Mouse (Mus musculus): Measurements from ENCODE around the gene Xab2. TPM values are rescaled to one million over a fixed set of nuclear protein-coding genes. Genes with fewer than 3 reads are reported as not detected.
A peak's percentile ranks its signal among the peaks of the same experiment; 100 is the strongest.
"Not testable (repeated sequence)": the region's sequence is repeated elsewhere in the genome, so short reads cannot be mapped to it uniquely, and the experiment has no call there.

Xab2 gene
- total RNA-seq, 2 experiments from 2014 or later, result 10.7 to 11.2 TPM

DNA sequence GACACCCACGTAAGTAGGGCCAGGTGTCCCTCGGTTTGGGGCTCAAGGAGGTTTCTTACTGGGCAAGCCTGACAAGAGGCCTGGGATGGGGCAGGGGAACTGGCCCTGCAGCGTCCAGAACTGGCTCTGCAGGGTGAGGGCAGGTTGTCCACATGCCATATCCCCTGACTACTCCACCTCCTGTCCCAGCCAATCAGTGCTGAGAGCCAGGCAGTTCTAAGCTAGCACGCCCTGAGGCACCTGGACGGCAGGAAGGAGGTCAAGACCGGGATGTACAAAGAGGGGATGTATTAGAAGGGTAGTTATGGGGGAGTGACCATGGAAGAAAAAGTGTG, 11.3 kb downstream of the Xab2 start:
- no peak for DNase-seq (ENCODE audit: low spot score)

DNA sequence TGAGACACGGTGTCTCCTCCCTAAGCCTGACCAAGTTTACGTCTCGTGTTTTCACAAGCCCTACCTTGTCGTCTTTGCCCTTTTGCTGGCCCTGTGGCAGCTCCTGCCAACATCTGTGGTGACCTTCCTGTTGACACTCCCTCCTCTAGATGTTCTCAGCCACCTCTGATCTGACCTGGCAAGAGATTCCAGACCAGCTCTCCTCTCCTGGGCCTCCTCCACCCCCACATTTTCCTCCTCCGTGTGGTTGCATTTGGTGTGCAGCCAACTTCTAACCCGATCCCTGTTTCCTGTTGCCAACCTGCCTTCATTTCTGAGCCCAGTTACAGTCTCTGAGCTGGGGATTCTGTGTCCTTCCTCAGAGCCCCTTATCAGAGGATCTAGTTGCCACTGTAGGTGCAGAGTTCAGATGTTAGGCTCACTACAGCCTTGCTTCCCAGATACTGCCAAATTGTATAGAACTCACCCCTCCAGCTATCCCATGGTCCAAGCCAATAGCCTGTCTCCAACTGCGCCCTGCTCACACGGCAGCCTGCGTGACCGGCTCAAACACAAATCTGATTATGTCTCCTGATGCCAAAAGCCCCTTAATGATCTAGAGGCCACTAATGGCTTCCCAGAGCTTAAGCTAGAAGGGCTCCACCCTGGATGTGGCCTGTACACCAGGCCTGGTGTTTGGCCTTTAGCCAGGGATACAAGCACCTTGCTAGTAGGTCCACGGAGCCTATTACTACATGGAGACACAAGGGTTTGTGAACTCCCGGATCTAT, 11.9 kb downstream of the Xab2 start:
- DNase-seq (ENCODE audit: low spot score), result no peak

DNA sequence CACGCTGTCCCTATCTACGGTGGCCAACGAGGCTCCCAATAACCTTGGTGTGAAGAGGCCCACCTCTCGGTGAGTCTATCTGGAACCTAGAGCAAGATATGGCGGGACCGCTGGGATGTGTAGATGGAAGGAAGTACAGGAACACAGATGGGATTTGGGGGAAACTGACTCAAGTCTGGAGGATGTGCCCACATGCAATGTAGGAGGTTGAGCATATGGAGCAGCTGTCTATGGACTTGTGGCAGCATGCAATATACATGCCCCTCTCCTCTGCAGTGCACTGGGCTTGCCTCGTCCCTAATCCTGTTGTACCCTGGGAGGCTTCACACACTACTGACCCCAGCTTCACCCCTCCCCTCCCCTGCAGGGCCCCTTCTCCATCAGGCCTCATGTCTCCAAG, 13.3 kb downstream of the Xab2 start:
- no peak for DNase-seq (ENCODE audit: low spot score)

DNA sequence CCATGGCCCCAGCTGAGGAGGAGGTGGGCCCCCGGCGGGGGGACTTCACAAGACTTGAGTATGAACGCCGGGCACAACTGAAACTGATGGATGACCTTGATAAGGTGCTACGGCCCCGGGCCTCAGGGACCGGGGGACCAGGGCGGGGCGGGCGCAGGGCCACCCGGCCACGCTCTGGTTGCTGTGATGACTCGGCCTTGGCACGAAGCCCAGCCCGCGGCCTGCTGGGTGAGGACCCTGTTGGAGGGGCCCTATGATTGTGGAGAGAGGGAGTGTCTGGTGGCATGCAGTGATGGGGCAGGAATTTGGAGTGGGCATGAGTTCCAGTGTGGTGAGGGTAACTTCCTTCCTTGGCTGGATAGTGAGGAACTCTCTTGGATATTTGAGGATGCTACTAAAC, 14.5 kb downstream of the Xab2 start:
- no peak for DNase-seq (ENCODE audit: low spot score)

DNA sequence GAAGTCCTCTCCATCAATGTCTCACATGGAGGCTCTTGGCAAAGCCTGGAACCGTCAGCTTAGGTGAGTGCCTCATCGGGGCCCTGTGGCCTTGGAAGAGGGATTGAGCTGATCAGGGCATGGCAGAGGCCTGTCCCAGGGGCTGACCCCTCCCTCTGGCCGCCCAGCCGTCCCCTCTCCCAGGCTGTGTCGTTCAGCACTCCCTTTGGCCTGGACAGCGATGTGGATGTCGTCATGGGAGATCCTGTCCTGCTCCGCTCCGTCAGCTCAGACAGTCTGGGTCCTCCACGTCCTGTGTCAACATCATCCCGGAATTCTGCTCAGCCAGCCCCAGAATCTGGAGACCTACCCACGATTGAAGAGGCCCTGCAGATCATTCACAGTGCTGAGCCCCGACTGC, 17.7 kb downstream of the Xab2 start:
- DNase-seq (ENCODE audit: low spot score), result no peak

DNA sequence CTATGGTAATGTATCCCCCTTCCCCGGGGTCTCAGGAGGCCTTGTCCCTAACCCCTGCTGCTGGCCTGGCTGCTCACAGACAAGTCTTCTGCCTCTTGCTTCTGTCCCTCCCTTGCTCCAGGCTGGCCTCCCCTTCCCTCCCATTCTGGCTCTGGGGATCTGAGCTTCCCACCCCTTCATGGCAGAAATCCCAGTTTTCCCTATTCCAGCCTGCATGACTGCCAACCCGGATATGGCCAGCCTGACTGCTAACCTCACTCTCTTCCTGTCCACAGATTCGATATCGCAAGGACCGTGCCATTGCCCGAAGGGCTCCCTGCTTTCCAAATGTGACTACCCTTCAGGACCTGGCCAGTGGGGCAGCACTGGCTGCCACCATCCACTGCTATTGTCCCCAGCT, 20.7 kb downstream of the Xab2 start:
- peak; percentile 73 for DNase-seq (ENCODE audit: low spot score)

DNA sequence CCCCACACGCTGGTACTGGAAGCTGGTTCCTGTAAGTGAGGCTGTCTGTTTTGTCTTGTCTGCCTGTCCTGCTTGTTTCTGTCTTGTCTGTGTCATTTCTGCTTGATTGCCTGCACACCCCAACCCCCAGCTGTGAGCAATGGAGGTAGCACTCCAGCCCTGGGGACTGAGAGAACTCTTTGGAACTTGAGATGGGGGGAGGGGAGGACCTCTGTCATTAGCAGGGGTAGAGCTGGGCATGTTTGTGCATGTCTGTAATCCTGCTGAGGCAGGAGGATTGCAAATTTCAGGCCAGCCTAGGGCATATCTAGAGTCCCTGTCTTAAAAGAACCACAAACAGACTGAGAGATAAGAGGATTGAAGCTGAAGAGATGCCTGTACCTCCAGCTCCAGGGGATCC, 21.9 kb downstream of the Xab2 start:
- no peak for DNase-seq (ENCODE audit: low spot score)

DNA sequence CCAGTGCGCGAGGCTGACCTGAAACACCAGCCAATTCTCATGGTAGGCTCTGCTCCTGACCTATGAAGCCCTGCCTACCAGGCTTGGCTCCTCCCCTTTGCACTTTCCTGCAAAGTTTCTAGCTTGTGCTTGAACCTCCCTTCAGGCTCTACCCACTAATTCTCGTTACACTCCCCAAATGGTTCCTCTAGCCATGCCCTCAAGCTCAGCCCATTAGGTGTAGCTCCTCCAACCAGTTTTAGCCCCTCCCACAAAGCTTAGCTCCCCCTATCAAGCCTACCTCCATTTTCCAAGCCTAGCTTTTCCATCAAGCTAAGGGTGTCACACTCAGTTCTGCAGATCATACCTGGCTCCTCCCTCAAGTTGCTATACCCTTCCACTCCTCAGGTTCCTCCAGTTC, 23.1 kb downstream of the Xab2 start:
- DNase-seq (ENCODE audit: low spot score), result no peak

DNA sequence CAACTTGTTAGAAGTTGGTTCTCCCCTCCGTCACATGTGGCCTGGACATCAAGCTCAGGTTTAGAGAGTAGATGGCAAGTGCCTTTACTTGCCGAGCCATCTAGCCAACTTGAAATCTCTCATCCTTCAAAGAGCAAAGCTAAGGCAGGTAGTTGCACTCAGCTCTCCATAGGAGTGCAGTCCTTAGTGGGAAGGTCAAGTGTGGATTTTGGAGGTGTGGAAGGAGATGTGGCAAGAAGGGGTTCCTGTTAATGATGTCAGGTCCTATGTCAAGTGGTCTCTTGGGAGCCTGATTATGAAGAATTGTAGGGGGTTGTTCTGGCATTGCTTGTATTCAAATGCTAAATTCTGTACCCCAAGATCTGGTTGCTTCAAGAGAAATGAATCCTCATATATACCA, 26.6 kb downstream of the Xab2 start:
- no peak for DNase-seq (ENCODE audit: low spot score)

DNA sequence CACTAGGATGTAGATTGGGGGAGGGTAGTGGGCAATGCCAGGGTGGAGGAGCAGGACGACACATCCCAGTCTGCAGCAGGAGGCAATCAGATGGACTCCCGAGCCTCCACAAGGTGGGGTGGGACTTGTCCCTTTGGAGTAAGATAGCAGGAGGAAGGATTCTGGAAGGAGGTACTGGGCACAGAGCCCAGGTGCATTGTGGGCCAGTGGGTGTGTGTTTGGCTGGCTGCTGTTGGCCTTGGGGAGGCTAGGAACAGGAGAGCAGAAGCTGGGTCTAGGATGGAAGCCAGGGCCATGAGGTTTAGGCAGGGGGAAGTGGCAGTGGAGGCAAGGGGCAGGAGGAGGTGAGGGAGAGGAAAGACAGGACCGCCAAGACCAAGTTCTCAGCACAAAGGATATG, 27.6 kb downstream of the Xab2 start:
- DNase-seq (ENCODE audit: low spot score), result no peak

DNA sequence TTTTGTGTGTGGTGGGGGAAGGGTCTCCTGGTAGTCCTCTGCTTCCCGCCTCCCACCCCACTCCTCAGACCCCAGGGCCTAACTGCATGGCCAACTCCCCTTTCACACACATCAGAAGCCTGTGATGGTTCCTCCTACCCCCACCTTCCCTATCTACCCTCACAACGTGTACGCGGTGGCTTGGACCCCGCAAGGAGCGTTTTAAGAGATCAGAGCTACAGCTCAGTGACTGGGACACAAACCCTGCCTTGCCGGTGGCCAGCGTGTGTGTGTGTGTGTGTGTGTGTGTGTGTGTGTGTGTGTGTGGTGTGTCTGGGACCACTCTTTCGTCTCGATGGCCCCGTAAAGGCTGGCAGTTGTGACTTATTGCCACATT, 32.9 kb downstream of the Xab2 start:
- DNase-seq (ENCODE audit: low spot score), result no peak

DNA sequence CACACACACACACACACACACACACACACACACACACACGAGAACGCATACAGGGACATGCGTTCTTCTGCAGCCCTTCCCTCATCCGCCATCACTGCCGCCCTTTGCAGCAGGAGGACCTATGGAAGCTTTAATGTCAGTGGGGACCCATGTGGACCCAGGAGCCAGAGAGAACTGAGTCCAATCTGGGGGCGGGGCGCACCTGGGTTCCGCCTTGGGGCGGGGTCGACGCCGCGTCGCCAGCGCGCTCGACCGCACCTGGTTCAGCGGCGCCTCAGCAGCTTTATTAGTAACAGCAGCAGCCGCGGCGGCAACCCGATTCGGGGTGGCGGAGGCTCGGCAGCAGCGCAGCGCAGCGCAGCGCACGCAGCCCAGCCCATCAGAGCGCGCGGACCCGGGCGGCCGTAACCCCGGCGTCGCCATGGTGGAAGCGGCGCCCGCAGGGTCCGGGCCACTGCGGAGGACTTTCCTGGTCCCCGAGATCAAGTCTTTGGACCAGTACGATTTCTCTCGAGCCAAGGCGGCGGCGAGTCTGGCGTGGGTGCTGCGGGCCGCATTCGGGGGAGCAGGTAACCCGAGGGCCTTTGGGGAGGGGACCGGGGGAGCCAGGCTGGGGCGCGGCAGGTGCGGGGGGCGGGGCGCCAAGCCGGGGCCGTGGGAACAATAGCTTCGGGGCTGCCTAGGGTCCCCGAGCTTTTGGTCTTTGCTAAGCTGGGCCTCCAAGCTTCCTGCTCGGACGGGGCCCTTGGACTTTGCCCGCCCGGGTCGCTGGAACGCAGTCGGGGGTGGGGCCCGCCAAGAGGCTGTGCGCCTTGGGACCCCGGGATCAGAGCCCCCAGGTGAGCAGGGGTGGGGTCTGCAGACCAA, 33.5 kb downstream of the Xab2 start:
- DNase-seq (ENCODE audit: low spot score), result no peak

DNA sequence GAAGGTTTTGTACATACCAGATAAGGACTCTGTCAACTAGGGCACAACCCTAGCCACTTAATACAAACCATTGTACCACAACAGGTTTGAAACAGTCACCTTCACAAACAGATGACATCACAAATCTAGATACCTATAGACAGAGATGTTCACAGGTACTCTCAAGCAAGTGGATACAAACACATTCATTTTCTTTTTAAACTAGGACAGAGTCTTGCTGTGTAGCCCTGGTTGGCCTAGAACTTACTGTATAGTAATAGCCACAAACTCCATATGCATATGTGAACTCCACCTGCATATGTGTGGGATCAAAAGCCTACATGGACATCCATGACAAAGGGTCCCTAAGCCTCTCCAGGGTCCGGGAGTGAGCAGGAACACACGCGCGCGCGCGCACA, 34.1 kb downstream of the Xab2 start, which contains the start of gene Camsap3:
Gene Camsap3, plus strand, starts transcription at position 301 of the 398 bp plus-strand sequence.
- DNase-seq (ENCODE audit: low spot score), result no peak

DNA sequence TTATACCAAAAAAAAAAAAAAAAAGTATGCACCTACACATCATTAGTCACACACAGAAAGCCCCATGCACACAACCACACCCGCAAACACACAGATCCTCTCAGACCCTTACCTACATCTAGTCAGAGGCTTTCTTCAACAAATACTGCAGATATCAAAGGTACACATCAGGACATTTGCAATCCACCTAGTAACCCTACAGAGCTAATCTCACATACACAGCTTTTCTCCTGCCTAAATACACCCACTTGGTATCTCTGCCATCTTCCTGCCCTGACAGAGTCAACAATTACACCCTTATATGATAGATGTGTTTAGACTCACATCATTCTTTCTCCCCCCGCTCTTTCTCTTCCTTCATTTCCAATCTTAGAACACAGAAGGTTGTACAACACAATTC, 34.7 kb downstream of the Xab2 start:
- DNase-seq (ENCODE audit: low spot score), result no peak

DNA sequence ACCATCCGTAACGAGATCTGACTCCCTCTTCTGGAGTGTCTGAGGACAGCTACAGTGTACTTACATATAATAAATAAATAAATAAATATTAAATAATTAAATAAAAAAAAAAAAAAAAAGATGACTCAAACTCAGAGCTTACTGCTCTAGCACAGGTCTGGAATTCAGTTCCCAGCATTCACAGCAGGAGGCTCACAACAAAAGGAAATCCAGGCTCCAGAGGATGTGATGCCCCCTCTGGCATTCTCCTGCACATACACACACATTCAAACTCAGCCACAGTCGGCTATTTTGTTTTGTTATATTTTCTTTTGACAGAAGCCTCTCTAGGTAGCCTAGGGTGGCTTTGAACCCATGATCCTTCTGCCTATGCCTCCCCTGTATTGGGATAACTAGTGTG, 39.2 kb downstream of the Xab2 start:
- DNase-seq (ENCODE audit: low spot score), result not testable (repeated sequence)

DNA sequence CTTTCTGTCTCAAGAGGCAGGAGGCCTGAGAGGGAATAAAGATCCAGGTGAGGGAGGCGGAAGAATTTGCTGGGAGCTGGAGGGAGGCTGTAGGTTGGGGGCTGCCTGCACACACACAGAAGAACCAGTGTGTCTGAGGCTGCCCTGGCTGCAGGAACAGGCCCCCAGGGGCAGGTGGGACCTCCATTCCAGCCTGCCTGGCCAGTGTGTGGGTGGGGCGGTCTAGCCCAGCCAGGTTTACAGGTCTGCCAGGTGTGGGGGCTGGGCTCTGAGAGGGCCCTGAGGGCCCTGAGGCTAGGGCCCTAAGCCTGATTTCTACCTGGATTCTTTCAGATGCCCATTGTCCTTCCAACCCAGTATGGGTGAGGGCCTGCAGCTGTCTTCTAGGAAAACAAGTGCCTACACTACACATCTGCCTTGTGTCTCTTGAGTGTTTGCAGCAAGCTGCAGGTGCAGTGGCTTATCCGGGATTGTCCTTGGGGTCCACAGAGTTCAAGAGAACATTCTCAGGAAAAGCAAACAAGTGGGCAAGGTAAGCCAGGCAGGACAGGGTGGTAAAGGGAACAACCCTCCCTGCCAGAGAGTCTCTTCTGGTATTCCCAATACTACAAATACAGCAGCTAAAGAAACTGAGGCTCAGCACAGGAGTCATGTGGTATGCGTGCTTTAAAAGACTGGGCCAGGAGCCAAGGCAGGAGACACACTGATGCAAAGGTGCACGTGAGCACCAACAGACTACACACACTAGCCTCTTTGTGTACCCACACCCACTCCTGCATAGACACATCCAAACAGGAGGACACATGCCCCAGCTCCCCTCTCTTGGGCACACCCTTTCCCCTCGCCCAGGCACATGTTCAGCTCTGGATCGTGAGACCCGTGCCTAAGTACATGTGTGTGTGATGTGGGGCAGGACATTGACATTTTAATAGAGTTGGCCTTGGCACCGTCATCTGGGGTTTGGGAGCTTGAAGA, 41.4 kb downstream of the Xab2 start:
- DNase-seq (ENCODE audit: low spot score), result no peak

DNA sequence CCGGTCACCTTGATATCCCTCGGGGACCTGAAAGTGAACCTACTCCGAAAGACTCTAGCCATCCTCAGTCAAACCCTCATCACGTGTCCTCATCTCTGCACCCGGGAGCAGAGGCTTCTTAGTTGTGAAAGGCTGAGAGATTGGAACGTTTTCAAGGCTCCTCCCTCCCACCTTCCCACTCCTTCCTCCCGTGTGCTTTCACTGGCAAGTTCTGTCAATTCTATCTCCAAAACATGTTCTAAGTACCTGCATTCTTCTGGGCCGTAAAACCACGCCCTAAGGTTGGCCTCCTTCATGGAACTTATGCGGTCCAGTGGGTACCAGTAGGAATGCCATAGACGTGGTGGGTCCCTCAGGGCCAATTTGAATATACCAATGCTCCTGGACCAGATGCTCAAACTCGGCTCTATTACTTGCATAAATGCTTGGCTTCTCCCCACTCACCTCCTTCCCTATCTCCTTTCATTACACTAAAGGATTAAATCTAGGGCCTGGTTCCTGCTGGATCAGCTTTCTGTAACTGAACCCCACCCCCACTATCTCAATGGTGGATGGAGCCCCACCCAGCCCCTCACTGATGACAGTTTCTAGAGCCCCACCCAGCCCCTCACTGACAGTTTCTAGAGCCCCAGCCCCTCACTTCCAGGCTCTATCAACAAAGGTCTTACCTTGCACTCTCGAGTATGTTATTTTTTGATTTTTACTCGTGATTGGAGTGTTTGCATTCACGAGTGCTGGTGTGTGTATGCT, 44.7 kb downstream of the Xab2 start:
- no peak for DNase-seq (ENCODE audit: low spot score)

DNA sequence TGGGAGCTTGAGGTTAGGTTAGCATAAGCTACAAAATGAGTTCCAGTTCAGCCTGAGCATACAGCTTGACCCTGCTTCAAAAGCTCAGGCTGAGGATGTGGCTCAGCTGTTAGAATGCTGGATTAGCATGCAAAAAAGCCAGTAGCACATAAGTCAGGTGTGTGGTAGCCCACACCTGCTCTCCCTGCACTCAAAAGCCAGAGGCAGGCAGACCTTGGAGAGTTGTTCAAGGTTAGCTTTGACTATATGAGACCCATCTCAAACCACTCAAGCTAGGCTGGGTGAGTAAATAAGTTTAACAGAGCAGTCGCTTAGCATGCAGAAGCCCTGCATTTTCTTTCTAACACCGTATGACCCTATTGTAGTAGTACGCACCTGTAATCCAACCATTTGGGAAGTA, 46.6 kb downstream of the Xab2 start:
- no peak for DNase-seq (ENCODE audit: low spot score)

DNA sequence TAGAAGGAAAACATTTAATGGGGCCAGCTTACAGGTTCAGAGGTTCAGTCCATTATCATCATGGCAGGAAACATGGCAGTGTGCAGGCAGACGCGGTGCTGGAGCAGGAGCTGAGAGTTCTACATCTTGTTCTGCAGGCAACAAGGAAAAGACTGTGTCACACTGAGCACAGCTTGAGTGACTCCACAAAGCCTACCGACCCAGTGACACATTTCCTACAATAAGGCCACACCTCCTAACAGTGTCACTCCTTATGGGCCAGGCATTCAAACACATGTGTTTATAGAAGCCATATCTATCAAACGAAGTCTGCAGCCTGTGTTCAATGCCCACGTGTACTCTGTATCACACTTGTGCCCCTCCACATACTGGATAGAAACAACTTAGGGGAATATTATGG, 51.3 kb downstream of the Xab2 start:
- DNase-seq (ENCODE audit: low spot score), result no peak

DNA sequence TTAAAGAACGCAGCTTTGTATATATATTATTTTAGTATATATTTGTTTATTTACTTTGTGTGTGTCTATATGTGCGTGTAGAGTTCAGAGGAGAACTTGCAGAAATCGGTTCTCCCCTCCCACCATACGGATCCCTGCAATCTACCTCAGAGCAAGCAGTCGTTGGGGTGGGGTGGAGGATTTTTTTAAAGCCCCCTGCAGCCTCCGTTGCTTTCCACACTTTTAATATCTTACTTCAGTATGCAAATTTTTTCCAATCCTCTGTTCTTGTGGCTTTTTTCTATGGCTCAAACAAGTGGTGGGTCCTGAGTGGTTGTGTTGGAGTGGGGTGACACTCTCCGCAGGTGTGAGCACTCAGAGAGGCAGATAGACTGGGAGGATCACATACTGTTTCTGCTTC, 52.7 kb downstream of the Xab2 start:
- no peak for DNase-seq (ENCODE audit: low spot score)
